Mouse (Mus musculus): Measurements from ENCODE around the gene BC067074.

Gene BC067074

DNA sequence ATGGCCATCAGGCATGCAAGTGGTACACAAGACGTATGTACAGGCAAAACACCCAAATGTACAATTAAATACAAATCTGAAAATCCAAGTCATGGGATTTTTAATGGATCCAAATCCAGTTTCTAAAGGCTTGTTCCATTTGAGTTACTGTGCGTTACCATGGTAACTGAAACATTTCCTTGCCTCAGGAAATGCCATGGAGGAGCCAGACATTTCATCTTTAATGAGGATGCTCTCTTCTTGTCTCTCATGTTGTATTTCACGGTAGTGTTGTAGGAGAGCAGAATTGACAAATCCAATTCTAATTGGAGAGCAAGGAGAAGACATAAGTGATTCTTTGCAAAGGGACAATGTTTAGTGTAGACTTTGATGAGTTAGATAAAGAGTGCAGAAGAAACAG lies 31.3 kb downstream of the BC067074 start:
- DNase-seq = no peak

GRCm38 (mm10) chr13:113325678-113326077 lies 32.7 kb downstream of the BC067074 start:
- DNase-seq = no peak

- DNase-seq = no peak
Measured at GRCm38 (mm10) chr13:113332256-113332655, 39.3 kb downstream of the BC067074 start.

DNA sequence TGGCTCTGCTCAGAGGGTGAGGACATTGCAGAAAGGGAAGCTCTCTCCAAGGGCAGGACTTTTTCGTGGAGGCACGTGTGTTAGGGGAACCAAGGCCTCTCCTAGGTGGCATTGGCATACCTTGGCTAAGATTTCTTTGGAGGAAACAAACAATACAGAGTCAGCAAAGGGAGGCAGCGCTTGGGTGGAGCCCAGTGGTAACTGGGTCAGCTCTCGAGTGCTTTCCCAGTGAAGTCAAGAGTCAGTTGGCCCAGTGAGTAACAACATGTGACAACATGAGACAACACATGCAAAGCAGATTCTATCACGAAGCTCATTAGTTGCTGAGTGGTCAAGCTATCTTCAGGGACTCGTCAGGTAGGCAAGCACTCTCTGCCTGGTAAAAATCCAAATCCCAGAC lies 40.4 kb downstream of the BC067074 start:
- DNase-seq = no peak

DNA sequence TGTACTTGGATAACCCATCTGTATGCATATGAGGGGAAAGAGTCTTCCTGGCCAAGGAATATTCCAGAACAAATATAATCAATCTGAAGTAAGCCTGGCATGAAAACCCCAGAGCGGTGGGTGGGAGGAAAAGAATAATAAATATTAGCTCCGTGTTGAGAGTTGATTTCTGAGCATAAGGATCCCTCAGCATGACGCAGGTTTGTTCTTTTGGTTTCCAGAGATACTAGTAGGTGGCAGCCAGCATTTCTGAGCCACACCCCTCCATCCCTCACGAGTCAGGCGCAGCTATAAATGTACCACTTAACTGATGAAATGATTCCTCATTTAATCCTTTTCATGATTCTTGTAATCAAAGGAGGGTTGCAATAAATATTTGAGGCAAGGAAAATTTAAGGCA lies 41.0 kb downstream of the BC067074 start:
- DNase-seq = no peak

GRCm38 (mm10) chr13:113334773-113335172 lies 41.8 kb downstream of the BC067074 start:
- no peak for DNase-seq

GRCm38 (mm10) chr13:113337223-113337858 lies 44.4 kb downstream of the BC067074 start:
- peak; percentile 67 for DNase-seq

DNA sequence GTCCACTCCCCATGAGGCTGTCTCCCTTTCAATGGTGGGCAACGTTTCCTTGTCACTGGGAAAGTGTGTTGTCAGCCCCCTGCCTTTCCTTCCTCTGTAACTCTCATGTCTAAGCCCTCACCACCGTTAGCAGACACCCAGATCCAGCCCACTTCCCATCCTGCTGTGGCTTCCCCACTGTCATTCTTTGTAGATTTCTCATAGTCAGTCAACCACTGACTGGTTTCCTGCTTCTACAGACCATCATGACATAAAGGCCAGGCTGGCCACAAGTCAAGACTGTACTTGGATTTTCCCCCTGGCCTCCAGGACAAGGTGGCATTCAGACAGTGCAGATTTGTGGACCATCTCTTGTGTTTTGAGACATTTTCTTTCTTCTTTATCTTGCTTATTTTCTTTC lies 47.7 kb downstream of the BC067074 start:
- DNase-seq = no peak

- DNase-seq = no peak
Measured at GRCm38 (mm10) chr13:113341161-113341560, 48.2 kb downstream of the BC067074 start.

DNA sequence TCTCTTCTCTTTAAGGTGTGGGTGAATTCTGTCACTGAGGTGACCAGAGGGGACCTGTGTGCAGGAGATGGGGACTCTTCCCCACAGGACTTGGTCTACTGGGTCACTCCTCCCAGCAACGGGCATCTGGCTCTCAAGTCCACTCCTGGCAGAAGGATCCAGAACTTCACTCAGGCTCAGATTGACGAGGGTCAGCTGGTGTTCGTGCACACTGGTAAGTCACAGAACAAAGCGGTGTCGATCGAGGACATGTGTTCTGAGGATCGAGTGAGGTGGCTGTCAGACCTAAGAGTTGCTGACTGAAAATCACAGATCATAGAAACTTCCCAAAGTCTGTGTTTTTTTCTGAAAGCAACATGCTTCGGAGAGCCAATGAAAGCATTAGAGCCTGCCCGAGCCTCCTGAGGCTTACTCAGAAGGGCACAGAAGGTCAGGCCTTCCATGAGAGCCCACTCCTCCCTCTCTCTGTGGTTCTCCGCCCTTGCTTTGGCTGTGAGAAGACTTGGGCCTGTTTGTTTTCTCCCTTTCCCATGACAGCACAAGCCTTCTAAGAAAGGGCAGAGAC lies 49.5 kb downstream of the BC067074 start:
- no peak for DNase-seq

GRCm38 (mm10) chr13:113350743-113351430 lies 57.9 kb downstream of the BC067074 start:
- DNase-seq = no peak

- no peak for DNase-seq
Measured at GRCm38 (mm10) chr13:113353546-113353945, 60.6 kb downstream of the BC067074 start.

DNA sequence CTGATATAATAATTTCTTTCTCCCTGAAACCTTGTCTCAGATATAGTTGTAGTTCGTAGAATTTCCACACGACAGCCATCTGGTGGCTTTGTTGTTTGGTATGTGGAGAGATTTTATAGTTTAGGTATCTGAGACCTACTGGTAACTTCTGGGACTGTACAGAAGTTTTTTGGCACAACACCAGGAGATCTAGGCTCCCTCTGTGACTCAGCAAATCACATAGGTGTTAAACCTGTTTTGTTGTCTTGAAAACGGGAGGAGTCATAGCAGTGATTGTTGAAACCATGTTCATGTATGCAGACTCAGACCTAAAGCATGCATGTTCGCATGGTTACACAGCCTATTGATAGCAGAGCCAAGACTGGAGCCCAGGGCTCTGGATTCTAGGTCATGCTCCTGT lies 61.0 kb downstream of the BC067074 start:
- DNase-seq = no peak

GRCm38 (mm10) chr13:113355022-113355421 lies 62.1 kb downstream of the BC067074 start:
- DNase-seq = no peak

DNA sequence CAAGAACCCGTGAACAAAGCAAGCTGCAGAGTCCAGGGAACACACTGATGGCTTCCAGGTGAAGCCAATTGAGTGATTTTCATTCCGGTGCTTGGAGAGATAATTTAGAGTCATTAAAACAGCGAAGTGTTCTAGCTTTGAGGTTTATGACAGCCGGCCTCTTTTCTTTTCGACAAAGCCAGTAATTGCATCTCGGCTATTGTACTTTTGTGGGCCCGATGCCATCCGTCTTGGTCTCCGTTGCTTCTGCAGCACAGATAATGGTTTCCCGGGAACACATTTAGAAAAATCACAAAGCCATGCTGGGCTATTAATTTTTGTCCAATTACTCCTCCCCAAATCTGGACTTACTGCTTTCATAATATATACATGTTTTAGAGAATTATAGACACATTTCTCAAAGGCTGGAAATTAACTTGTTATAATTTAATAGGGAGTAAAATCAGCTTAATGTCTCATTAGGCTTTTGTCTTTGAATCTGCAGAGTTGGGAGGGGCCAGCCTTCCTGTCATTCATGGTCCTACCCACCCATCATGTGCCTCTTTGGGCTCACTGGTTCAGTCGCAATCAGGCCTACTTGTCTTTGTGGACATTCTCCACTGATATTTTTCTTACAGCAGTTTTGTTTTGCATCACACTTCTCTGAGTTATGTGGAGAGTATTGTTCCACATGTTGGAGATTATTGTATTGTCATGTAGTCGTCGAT lies 64.6 kb downstream of the BC067074 start:
- DNase-seq = no peak

DNA sequence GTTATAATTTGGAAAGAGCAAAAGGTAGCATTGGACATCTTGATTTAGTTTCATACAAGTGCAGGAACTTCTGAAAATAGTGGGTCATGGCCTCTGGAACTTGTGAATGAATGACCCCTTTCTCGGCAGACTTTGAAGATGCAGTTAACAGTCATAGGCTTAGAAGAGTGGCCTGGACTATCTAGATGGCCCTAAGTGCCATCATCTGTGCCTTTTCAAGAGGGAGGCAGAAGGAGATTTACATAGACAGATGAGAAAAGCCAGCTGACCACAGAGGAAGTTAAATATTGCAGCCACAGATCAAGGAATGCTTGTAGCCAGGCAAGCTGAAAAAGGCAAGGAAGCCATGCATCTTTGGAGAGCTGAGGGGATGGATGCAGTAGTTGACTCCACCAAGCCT lies 66.7 kb downstream of the BC067074 start:
- no peak for DNase-seq

DNA sequence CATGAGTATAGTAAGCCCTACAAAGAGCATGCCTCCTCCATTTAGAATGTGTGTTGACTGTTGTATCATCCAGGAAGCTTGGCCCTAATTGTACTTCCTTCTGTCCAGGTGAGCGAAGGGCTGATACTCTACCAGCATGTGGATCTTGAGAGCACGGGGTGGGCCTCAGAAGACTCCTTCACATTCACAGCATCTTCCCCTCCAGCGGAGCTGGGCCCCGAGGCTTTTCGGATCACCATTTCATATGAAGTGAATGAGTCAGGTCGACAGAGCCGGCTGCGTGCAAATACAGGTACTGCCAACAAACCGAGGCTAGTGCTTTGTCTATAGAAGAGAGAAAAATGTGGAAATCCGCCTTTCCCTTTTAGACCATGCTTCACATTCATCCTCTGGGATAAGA lies 73.0 kb downstream of the BC067074 start:
- no peak for DNase-seq

DNA sequence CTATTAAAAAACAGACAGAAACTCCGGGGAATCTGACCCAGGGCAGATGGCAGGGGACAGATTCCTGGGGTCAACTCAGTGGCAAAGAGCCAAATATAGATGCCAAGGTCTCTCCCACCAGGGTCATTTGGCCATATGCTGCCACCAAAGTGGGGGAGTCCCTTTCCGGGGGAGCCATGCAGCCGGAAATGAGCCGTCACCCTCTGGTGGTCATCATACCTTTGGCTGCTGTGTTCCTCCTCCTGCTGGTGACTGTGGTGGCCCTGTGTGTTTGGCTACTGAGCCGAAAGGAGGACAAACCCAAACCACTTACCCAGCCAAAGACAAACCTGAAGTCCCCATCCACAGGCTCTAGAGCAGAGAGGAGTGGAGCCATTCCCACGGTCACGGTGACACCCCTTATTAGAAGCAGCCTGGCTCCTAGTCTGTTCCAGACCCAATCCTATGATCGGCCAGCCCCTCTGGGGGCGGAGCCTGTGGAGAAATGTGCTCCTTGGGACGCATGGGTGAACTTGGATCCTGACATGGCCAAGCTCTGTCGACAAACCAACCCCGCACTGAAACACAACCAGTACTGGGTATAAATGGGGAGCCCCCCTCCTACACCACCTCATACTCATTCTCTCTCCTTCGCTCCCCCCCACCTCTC lies 76.1 kb downstream of the BC067074 start:
- peak; percentile 80 for DNase-seq

DNA sequence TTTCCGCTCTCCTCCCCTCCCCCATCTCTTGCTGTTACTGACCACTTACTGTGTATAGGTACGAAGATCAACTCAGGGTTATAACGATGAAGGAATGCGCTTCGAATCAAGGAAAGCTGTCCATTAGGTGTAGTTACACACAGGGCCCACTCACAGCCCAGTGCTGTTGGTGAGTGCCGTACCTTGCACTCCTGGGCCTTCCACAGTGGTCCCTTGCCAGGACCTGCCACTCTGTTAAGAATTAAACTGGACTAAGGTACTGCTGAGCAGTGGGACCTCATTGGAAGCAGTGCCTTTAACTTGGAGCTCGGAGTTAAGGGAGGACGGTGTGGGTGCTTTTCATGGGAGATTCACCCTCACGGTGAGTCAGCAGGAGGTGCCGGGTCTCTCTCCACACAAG lies 76.7 kb downstream of the BC067074 start:
- DNase-seq = peak; percentile 52

DNA sequence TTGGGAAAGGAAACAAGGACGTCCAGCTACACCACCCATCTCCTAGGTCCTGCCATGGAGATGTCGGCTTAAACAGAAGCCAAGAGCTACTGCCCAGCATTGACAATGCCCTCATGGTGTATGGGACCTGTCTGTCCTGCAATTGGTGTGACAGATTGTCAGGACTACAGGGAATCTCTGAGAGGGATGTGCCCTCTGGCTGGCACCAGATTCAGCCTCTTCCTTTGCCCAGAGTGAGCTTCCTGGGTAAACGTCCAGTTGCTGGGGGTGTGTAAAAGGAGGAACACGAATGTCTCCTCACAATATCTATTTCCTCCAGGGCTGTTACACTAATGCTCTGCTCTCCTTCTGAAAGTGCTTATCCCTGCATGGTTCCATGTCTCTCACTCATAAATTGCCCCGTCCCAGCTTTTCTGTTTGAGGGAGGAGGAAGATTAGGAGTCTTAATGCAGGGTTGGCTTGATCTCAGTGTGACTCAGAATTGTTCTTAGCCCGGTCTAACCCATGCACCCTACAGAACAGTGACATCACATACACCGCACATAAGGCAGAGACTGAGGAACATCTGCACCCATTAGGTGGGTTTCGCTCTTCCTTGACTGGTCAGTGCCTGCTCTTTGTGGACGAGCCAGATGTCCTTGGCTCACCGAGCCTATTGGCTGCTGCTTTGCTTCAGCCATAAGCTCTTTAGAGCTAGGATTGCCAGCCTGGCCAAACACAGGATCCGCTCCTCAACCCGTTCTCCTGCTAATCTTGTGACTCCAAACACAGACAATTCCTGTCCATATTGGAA lies 80.5 kb downstream of the BC067074 start:
- no peak for DNase-seq

DNA sequence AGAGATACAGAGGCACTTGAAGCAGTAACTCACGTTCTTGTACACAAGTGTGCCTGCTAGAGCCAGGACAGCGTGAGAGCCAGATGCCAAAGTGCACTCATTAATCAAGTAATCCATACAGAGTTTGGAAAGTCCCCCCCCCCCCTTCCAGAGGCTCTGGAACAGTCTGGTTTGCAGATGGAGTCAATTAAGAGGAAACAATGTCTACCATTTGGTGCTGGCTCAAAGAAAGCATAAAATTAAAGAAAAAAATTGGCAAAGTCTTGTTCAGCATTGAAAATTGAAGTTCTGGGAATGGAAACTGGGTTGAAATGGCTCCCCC lies 81.1 kb downstream of the BC067074 start:
- no peak for DNase-seq

DNA sequence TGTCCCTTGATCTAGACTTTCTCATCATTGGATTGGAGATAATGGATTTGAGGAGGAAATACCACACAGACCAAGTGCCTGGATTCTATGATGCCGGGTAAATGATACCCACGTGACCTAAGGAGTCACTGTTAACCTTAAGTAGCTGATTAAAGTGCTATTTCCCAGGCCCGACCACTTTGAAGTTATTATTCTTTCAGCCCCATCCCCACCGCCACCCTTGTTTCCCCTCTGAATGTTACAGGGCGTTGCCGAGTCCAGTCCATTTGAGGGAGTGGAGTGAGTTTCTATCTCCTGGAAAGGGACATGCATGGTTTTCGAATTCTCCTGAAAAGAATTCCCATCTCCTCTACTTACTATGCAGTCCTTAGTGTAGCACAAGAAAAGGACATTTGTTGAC lies 84.7 kb downstream of the BC067074 start:
- DNase-seq = no peak

DNA sequence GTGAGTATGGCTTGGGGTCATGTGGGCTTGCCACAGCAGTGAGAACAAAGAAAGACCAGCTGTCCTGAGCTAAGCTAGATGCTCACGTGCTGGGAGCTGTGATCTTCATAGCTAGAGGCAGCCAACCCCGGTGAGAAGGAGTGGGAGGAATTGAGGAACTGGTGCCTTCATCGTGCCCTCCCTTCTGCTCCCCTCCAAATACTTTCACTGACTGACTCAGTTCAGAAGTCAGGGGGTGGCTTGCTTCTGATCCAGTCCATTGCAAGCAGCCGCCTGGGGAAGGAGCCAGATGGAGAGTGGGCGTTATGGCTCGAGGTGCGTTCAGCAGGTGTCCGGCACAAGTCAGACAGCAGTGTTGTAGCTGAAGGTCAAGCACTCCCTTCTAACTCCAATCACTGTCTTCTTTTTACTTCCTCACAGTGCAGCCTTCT lies 86.0 kb downstream of the BC067074 start:
- no peak for DNase-seq

All from kidney, adult 18-20 months (tissue).